Comparison of ENCODE assay signal across 7 mouse cellular contexts in the genomic region with DNA sequence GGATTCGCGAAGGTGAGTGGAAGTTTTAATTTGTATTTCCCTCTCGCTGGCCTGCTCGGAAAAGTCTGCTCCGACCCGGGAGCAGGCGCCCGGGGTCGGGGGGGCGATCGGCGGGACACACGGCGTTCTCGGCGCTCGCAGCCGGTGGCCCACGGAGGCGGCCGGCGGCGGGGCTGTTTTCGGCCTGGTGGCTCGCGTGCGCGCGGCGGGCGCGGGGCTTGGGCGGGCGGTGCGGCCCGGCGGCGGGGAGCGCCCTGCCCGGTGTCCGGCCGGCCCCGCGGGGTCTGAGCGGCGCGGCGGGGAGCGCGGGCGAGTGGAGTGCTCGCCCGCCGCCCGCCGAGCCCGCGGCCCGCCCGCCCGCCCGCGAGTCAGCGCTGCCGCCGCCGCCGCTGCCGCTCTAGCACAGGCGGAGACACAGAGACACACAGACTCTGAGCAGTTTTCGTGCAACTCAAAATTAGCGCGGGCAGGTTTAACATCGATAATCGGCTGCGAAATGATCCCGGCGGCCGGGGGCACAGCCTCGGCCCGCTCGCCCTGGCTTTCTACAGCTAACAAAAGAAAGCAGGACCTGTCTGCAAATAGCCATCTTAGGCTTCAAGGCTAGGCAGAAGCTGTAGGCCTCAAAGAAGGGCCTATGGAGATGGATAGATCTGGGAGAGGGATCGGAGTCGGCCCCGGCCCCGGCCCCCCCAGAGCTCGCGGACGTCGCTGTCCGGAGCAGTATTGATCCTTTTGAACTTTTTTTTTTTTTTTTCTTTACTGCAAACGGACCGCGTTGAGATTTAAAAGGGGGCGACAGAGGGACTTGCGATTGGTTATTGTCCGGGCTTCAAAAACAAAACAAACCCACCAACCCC. TPM values are rescaled to one million over a fixed set of nuclear protein-coding genes. Genes with fewer than 3 reads are reported as not detected.
DNase-seq lines count a peak whose midpoint lies in the region; ATAC-seq lines count a peak whose summit lies in the region.

No protein-coding gene starts in this region.

- H3K27me3 ChIP-seq in intestine, embryonic 16.5 days (replicated peaks; ENCODE audit: control insufficient read depth, insufficient read depth, low read length) = no peaks in the 10 kb centered on the region
- H3K27me3 ChIP-seq in limb, embryonic 10.5 days (ENCODE audit: low read depth, poor library complexity, severe bottlenecking) = no peaks in the 10 kb centered on the region
- H3K27me3 ChIP-seq in midbrain, embryonic 16.5 days (ENCODE audit: control insufficient read depth, insufficient read depth, low read depth, low read length) = no peaks in the 10 kb centered on the region

- H3K36me3 ChIP-seq in intestine, embryonic 16.5 days (ENCODE audit: control insufficient read depth, insufficient read depth, low read length) = no peaks in the 10 kb centered on the region
- H3K36me3 ChIP-seq in limb, embryonic 10.5 days = peaks cover 19% of the 10 kb centered on the region
- H3K36me3 ChIP-seq in midbrain, embryonic 16.5 days (ENCODE audit: control insufficient read depth, insufficient read depth, low read length) = no peaks in the 10 kb centered on the region

- H3K4me1 ChIP-seq in intestine, embryonic 16.5 days (ENCODE audit: control insufficient read depth, insufficient read depth, low read length) = peaks cover 9% of the 10 kb centered on the region
- peaks cover 21% of the 10 kb centered on the region for H3K4me1 ChIP-seq in limb, embryonic 10.5 days
- peaks cover 22% of the 10 kb centered on the region for H3K4me1 ChIP-seq in midbrain, embryonic 16.5 days (ENCODE audit: control insufficient read depth, insufficient read depth, low read length)

- H3K27ac ChIP-seq in intestine, embryonic 16.5 days (ENCODE audit: low read length) = peak overlapping the region; percentile 100
- peak overlapping the region; percentile 100 for H3K27ac ChIP-seq in limb, embryonic 10.5 days
- peak overlapping the region; percentile 100 for H3K27ac ChIP-seq in midbrain, embryonic 16.5 days (ENCODE audit: low read length)

- H3K4me3 ChIP-seq in intestine, embryonic 16.5 days (ENCODE audit: low read length) = peak overlapping the region; percentile 93
- peak overlapping the region; percentile 84 for H3K4me3 ChIP-seq in limb, embryonic 10.5 days
- peak overlapping the region; percentile 92 for H3K4me3 ChIP-seq in midbrain, embryonic 16.5 days (ENCODE audit: low read depth, low read length)

- DNase-seq in adrenal gland, adult 18-20 months (ENCODE audit: low spot score in 2 of 2) = peak; percentile 58 to 63
- DNase-seq in cerebellum, postnatal 36 days = peak; percentile 52 to 65
- DNase-seq in gastrocnemius, postnatal 25 days = peak; percentile 45
- peak; percentile 70 for DNase-seq in limb, embryonic 10.5 days (ENCODE audit: low spot score)
- DNase-seq in spleen, postnatal 4 days (ENCODE audit: low spot score in 2 of 2) = peak; percentile 61 to 86

- H3K9me3 ChIP-seq in intestine, embryonic 16.5 days (ENCODE audit: control insufficient read depth, low read length) = no peaks in the 10 kb centered on the region
- H3K9me3 ChIP-seq in limb, embryonic 10.5 days (replicated peaks) = no peaks in the 10 kb centered on the region
- H3K9me3 ChIP-seq in midbrain, embryonic 16.5 days (replicated peaks; ENCODE audit: control insufficient read depth, low read length, poor library complexity, severe bottlenecking) = no peaks in the 10 kb centered on the region

- no peak for ATAC-seq in intestine, embryonic 16.5 days
- ATAC-seq in midbrain, embryonic 16.5 days = no peak

- peak overlapping the region; percentile 100 for H3K9ac ChIP-seq in intestine, embryonic 16.5 days (ENCODE audit: low read depth, low read length)
- H3K9ac ChIP-seq in midbrain, embryonic 16.5 days (ENCODE audit: low read depth, low read length) = peak overlapping the region; percentile 99

- peak overlapping the region; percentile 72 for H3K4me2 ChIP-seq in intestine, embryonic 16.5 days (ENCODE audit: low read depth, low read length)
- peak overlapping the region; percentile 86 for H3K4me2 ChIP-seq in midbrain, embryonic 16.5 days (ENCODE audit: low read length)

- WGBS in intestine, embryonic 16.5 days = under 1% methylated on average over 89 of the region's 97 CpGs
- 3% methylated on average over 89 of the region's 97 CpGs for WGBS in limb, embryonic 10.5 days
- under 1% methylated on average over 75 of the region's 97 CpGs for WGBS in midbrain, embryonic 16.5 days

RNA-seq across cellular contexts. Expression of gene Arid2, which starts 0.9 kb away (rescaled TPM):
- total RNA-seq in adrenal gland, adult 18-20 months (2021) = 10 to 100 TPM; 23.2 to 35.6 TPM
- total RNA-seq in gastrocnemius, postnatal 25 days (2021) = 10 to 100 TPM; 11.8 to 13.0 TPM
- polyA plus RNA-seq in intestine, embryonic 16.5 days (2015; fragmentation: Nextera tagmentation; extraction: Ambion mirVana) = 12.4 and 12.6 TPM in 2 replicates
- 29.5 and 34.9 TPM in 2 replicates for polyA plus RNA-seq in limb, embryonic 10.5 days (2016; fragmentation: Nextera tagmentation; extraction: Ambion mirVana)
- 17.8 and 21.2 TPM in 2 replicates for polyA plus RNA-seq in midbrain, embryonic 16.5 days (2015; fragmentation: Nextera tagmentation; extraction: Ambion mirVana)
